ENCODE assay signal across 8 mouse cellular contexts in the genomic region with DNA sequence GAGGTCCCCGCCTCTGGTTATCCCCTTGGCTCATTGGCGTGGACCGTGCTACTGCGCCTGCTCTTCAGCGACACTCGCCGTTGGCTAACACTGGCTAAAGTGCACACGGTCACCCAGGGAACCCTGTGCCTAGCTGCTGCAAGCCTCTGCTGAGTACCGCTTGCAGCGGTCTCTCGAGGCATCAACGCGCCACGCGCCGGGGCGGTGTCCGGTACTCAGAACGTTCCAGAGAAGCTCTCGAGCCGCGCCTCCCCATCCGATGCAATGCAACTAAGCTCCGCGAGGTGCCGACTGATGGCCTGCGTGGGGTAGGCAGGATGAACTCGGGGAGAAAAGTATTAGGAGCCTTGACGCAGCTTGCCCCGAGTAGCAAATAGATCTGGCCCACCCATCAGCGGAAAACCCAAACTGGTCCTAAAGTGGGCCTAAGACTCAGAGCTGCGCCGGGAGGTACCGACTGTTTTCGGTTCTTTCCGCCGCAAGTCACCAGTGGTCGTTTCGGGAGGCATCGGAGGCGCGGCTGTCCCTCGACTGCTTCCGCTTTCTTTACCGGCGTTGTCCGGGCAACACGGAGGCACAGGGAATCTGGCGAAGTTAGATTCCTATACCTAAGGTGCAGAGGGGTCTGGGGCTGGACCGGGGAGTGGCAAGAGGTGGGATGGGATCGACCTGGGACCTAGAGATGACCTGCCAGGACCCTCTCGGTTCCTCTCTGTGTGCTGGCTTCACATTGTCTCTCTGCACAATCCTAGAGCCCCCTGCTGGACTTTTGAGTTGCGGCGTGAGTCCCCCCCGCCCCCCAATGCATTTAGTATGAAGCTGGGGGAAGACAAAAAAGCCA. TPM values are rescaled to one million over a fixed set of nuclear protein-coding genes. Genes with fewer than 3 reads are reported as not detected.
A peak's percentile ranks its signal among the peaks of the same experiment; 100 is the strongest.
DNase-seq lines count a peak whose midpoint lies in the region; ATAC-seq and TF ChIP-seq lines count a peak whose summit lies in the region.

No protein-coding gene starts in this region.

- peaks cover 18% of the 10 kb centered on the region for H3K79me2 ChIP-seq in liver, adult 2 months (ENCODE audit: control insufficient read depth, insufficient read depth, low read length)

- ATAC-seq in embryonic facial prominence, embryonic 12.5 days (ENCODE audit: insufficient number of reproducible peaks, insufficient read depth, low FRiP score, low TSS enrichment) = peak; percentile 92
- ATAC-seq in midbrain, postnatal 0 days (ENCODE audit: low FRiP score) = peak; percentile 88

- peak overlapping the region; percentile 92 for H3K4me2 ChIP-seq in embryonic facial prominence, embryonic 12.5 days (replicated peaks)
- peak overlapping the region; percentile 97 for H3K4me2 ChIP-seq in midbrain, postnatal 0 days (ENCODE audit: low read depth, low read length, poor library complexity, severe bottlenecking)

- H3K36me3 ChIP-seq in embryonic facial prominence, embryonic 12.5 days = peaks cover 25% of the 10 kb centered on the region
- no peaks in the 10 kb centered on the region for H3K36me3 ChIP-seq in kidney, adult 2 months (ENCODE audit: control insufficient read depth, insufficient read depth, low read length)
- peaks cover 4% of the 10 kb centered on the region; the same call in 1 of the 2 replicates for H3K36me3 ChIP-seq in liver, adult 2 months (ENCODE audit: control insufficient read depth, insufficient read depth, low read length)
- peaks cover 8% of the 10 kb centered on the region; the same call in 1 of the 2 replicates for H3K36me3 ChIP-seq in midbrain, postnatal 0 days (ENCODE audit: insufficient read depth, low read length)

- TF ChIP-seq POLR2A in kidney, adult 2 months (IDR thresholded peaks at IDR 0.05; ENCODE audit: low read depth, low read length) = no peak
- TF ChIP-seq POLR2A in liver, adult 2 months (IDR thresholded peaks at IDR 0.05; ENCODE audit: extremely low read depth, insufficient read depth, low read length) = peak; percentile 62; the same call in 1 of the 2 replicates

- peak overlapping the region; percentile 69 for H3K9ac ChIP-seq in embryonic facial prominence, embryonic 12.5 days
- peak overlapping the region; percentile 62 for H3K9ac ChIP-seq in liver, adult 2 months (ENCODE audit: low read depth, low read length)
- H3K9ac ChIP-seq in midbrain, postnatal 0 days (replicated peaks; ENCODE audit: low read length, poor library complexity, severe bottlenecking) = peak overlapping the region; percentile 65

- WGBS in embryonic facial prominence, embryonic 12.5 days = under 1% methylated on average over 55 of the region's 55 CpGs
- WGBS in kidney, adult 2 months = under 1% methylated on average over 55 of the region's 55 CpGs
- WGBS in liver, adult 2 months = under 1% methylated on average over 55 of the region's 55 CpGs
- WGBS in midbrain, postnatal 0 days = under 1% methylated on average over 55 of the region's 55 CpGs

- no peaks in the 10 kb centered on the region for H3K9me3 ChIP-seq in embryonic facial prominence, embryonic 12.5 days
- no peaks in the 10 kb centered on the region for H3K9me3 ChIP-seq in midbrain, postnatal 0 days (ENCODE audit: low read length)

- peak overlapping the region; percentile 85 for H3K4me3 ChIP-seq in embryonic facial prominence, embryonic 12.5 days
- H3K4me3 ChIP-seq in kidney, adult 2 months (ENCODE audit: insufficient read depth, low read depth, low read length) = peak overlapping the region; percentile 57
- peak overlapping the region; percentile 56 for H3K4me3 ChIP-seq in liver, adult 2 months (ENCODE audit: insufficient read depth, low read depth, low read length)
- peak overlapping the region; percentile 81 for H3K4me3 ChIP-seq in midbrain, postnatal 0 days (ENCODE audit: low read depth, low read length)

- TF ChIP-seq CTCF in kidney, adult 2 months (conservative IDR thresholded peaks at IDR 0.05; ENCODE audit: insufficient read depth, insufficient read length, low read depth, low read length) = 0 out of 2 replicates have a peak, but pooled peaks have one; percentile 12
- peak; percentile 29 for TF ChIP-seq CTCF in liver, adult 2 months (IDR thresholded peaks at IDR 0.05; ENCODE audit: low read depth, low read length)
- peak; percentile 52 for TF ChIP-seq CTCF in midbrain, postnatal 0 days (IDR thresholded peaks at IDR 0.05)

- H3K4me1 ChIP-seq in embryonic facial prominence, embryonic 12.5 days = peaks cover 13% of the 10 kb centered on the region
- 0 out of 2 replicates have a peak, but pooled peaks cover 6% of the 10 kb centered on the region for H3K4me1 ChIP-seq in kidney, adult 2 months (ENCODE audit: control insufficient read depth, insufficient read depth, low read length)
- H3K4me1 ChIP-seq in liver, adult 2 months (ENCODE audit: control insufficient read depth, insufficient read depth, low read length) = peaks cover 1% of the 10 kb centered on the region; the same call in 1 of the 2 replicates
- H3K4me1 ChIP-seq in midbrain, postnatal 0 days (ENCODE audit: insufficient read depth, low read length) = peaks cover 10% of the 10 kb centered on the region

- DNase-seq in 3134 (ENCODE audit: extremely low read depth, insufficient read length, low spot score) (peak; percentile 83), adipocyte (ENCODE audit: low spot score) (peak; percentile 95)
- DNase-seq in heart, adult 11 months = peak; percentile 99
- DNase-seq in kidney, adult 2 months = peak; percentile 91
- peak; percentile 89 for DNase-seq in liver, adult 2 months (ENCODE audit: extremely low read depth, low read depth, low spot score)
- DNase-seq in midbrain, postnatal 0 days (ENCODE audit: low spot score) = peak; percentile 89
- peak; percentile 55 to 59 for DNase-seq in spleen, postnatal 14 days (ENCODE audit: low spot score in 2 of 2)

- H3K27me3 ChIP-seq in embryonic facial prominence, embryonic 12.5 days = no peaks in the 10 kb centered on the region
- no peaks in the 10 kb centered on the region for H3K27me3 ChIP-seq in kidney, adult 2 months (replicated peaks; ENCODE audit: control insufficient read depth, insufficient read depth, low read length)
- H3K27me3 ChIP-seq in liver, adult 2 months (ENCODE audit: control insufficient read depth, insufficient read depth, low read length) = no peaks in the 10 kb centered on the region
- H3K27me3 ChIP-seq in midbrain, postnatal 0 days (ENCODE audit: insufficient read depth, low read length) = no peaks in the 10 kb centered on the region

- peak overlapping the region; percentile 80 for H3K27ac ChIP-seq in embryonic facial prominence, embryonic 12.5 days
- H3K27ac ChIP-seq in kidney, adult 2 months (ENCODE audit: insufficient read depth, low read depth, low read length) = peak overlapping the region; percentile 11; the same call in 1 of the 2 replicates
- peak overlapping the region; percentile 8; the same call in 1 of the 2 replicates for H3K27ac ChIP-seq in liver, adult 2 months (replicated peaks; ENCODE audit: insufficient read depth, low read depth, low read length)
- H3K27ac ChIP-seq in midbrain, postnatal 0 days (ENCODE audit: low read depth, low read length) = peak overlapping the region; percentile 68

RNA-seq across cellular contexts. Expression of a gene that starts 0.6 kb away (rescaled TPM):
- polyA plus RNA-seq in embryonic facial prominence, embryonic 12.5 days (2016; fragmentation: Nextera tagmentation; extraction: Ambion mirVana) = 29.0 and 29.8 TPM in 2 replicates
- polyA plus RNA-seq in kidney, adult 2 months (2012; rRNA removed) = 10.1 and 10.6 TPM in 2 replicates
- total RNA-seq in liver, adult 2 months (2014; rRNA removed) = 4.6 and 5.4 TPM in 2 replicates
- 3.4 and 3.6 TPM in 2 replicates for polyA plus RNA-seq in liver, adult 2 months (2012; rRNA removed)
- 22.7 and 39.8 TPM in 2 replicates for total RNA-seq in midbrain, postnatal 0 days (2014; rRNA removed)
- 13.5 and 14.4 TPM in 2 replicates for polyA plus RNA-seq in midbrain, postnatal 0 days (2015; fragmentation: Nextera tagmentation; extraction: Ambion mirVana)

RNA-seq across cellular contexts. Expression of a gene that starts 0.9 kb away (rescaled TPM):
- polyA plus RNA-seq in embryonic facial prominence, embryonic 12.5 days (2016; fragmentation: Nextera tagmentation; extraction: Ambion mirVana) = 10.5 and 12.0 TPM in 2 replicates
- 11.9 and 13.3 TPM in 2 replicates for polyA plus RNA-seq in kidney, adult 2 months (2012; rRNA removed)
- total RNA-seq in liver, adult 2 months (2014; rRNA removed) = 2.7 and 2.9 TPM in 2 replicates
- polyA plus RNA-seq in liver, adult 2 months (2012; rRNA removed) = 4.2 and 6.5 TPM in 2 replicates
- total RNA-seq in midbrain, postnatal 0 days (2014; rRNA removed) = 17.4 and 22.3 TPM in 2 replicates
- polyA plus RNA-seq in midbrain, postnatal 0 days (2015; fragmentation: Nextera tagmentation; extraction: Ambion mirVana) = 2.7 and 3.2 TPM in 2 replicates

RNA-seq across cellular contexts. Expression of a gene that starts 56.0 kb away (rescaled TPM):
- 270 and 277 TPM in 2 replicates for polyA plus RNA-seq in embryonic facial prominence, embryonic 12.5 days (2016; fragmentation: Nextera tagmentation; extraction: Ambion mirVana)
- 23.8 and 31.0 TPM in 2 replicates for polyA plus RNA-seq in kidney, adult 2 months (2012; rRNA removed)
- total RNA-seq in liver, adult 2 months (2014; rRNA removed) = 29.0 and 34.3 TPM in 2 replicates
- polyA plus RNA-seq in liver, adult 2 months (2012; rRNA removed) = 12.1 and 12.2 TPM in 2 replicates
- total RNA-seq in midbrain, postnatal 0 days (2014; rRNA removed) = 60.7 and 61.0 TPM in 2 replicates
- polyA plus RNA-seq in midbrain, postnatal 0 days (2015; fragmentation: Nextera tagmentation; extraction: Ambion mirVana) = 64.5 and 66.7 TPM in 2 replicates

Comparison
In these comparisons a context has a peak if more than half of its experiments do, and no peak if none do; other contexts are left out.
1. Peak in every context shown above with its lines: DNase-seq, ATAC-seq, H3K4me3 ChIP-seq and H3K27ac ChIP-seq.
2. H3K27ac ChIP-seq: peak in every context shown above with its lines; median percentile 80 in embryonic facial prominence, embryonic 12.5 days; 68 in midbrain, postnatal 0 days; 11 in kidney, adult 2 months; 8 in liver, adult 2 months.